Mouse (Mus musculus): ENCODE data around the gene Gpatch11.
A peak's percentile ranks its signal among the peaks of the same experiment; 100 is the strongest.
"Not testable (repeated sequence)": the region's sequence is repeated elsewhere in the genome, so short reads cannot be mapped to it uniquely, and the experiment has no call there.

Gene Gpatch11

GRCm38 (mm10) chr17:78834856-78835835, at the start of gene Gpatch11, which contains the start of gene Heatr5b:
Gene Gpatch11, plus strand, starts transcription at chr17:78835567.
Gene Heatr5b, minus strand, starts transcription at chr17:78835364.
- peak; percentile 98 to 99 for DNase-seq

GRCm38 (mm10) chr17:78788273-78788672, 47.1 kb upstream of the Gpatch11 start:
- not testable (repeated sequence) for DNase-seq

GRCm38 (mm10) chr17:78791068-78791689, 44.2 kb upstream of the Gpatch11 start:
- DNase-seq: no peak

GRCm38 (mm10) chr17:78791690-78792070, 43.7 kb upstream of the Gpatch11 start:
- DNase-seq: no peak

GRCm38 (mm10) chr17:78792122-78792521, 43.2 kb upstream of the Gpatch11 start:
- DNase-seq: no peak

GRCm38 (mm10) chr17:78794390-78794789, 41.0 kb upstream of the Gpatch11 start:
- no peak for DNase-seq

- no peak for DNase-seq
These were observed 38.1 kb upstream of the Gpatch11 start for GRCm38 (mm10) chr17:78797222-78797621.

GRCm38 (mm10) chr17:78809019-78809418, 26.3 kb upstream of the Gpatch11 start:
- DNase-seq: no peak

GRCm38 (mm10) chr17:78809582-78809981, 25.8 kb upstream of the Gpatch11 start:
- no peak for DNase-seq

- DNase-seq: no peak
These were observed 11.0 kb upstream of the Gpatch11 start for GRCm38 (mm10) chr17:78824346-78824745.

- DNase-seq: no peak
These were observed 689 bp downstream of the Gpatch11 start for GRCm38 (mm10) chr17:78836056-78836455.

GRCm38 (mm10) chr17:78842271-78842928, 7.0 kb downstream of the Gpatch11 start:
- no peak for DNase-seq

GRCm38 (mm10) chr17:78856243-78856642, 20.9 kb downstream of the Gpatch11 start:
- DNase-seq: no peak

GRCm38 (mm10) chr17:78873886-78874285, 38.5 kb downstream of the Gpatch11 start:
- no peak for DNase-seq

GRCm38 (mm10) chr17:78881878-78882304, 46.5 kb downstream of the Gpatch11 start:
- DNase-seq: peak in 1 of 2 experiments; percentile 25

- DNase-seq: peak; percentile 90 to 91
These were observed 47.2 kb downstream of the Gpatch11 start, which contains the start of gene Eif2ak2 for GRCm38 (mm10) chr17:78882401-78883112. Gene Eif2ak2, minus strand, starts transcription at chr17:78882573.

GRCm38 (mm10) chr17:78883291-78883690, 47.9 kb downstream of the Gpatch11 start:
- no peak for DNase-seq

- DNase-seq: no peak
These were observed 50.1 kb downstream of the Gpatch11 start for GRCm38 (mm10) chr17:78885286-78886065.

- DNase-seq: no peak
These were observed 53.2 kb downstream of the Gpatch11 start for GRCm38 (mm10) chr17:78888554-78888953.

- DNase-seq: no peak
These were observed 53.8 kb downstream of the Gpatch11 start for GRCm38 (mm10) chr17:78889184-78889583.

GRCm38 (mm10) chr17:78891020-78891419, 55.7 kb downstream of the Gpatch11 start:
- DNase-seq: no peak

GRCm38 (mm10) chr17:78894991-78895390, 59.6 kb downstream of the Gpatch11 start:
- no peak for DNase-seq

Data from lung, postnatal 4 days (tissue).